ENCODE assay signal across 15 mouse cellular contexts in the genomic region with DNA sequence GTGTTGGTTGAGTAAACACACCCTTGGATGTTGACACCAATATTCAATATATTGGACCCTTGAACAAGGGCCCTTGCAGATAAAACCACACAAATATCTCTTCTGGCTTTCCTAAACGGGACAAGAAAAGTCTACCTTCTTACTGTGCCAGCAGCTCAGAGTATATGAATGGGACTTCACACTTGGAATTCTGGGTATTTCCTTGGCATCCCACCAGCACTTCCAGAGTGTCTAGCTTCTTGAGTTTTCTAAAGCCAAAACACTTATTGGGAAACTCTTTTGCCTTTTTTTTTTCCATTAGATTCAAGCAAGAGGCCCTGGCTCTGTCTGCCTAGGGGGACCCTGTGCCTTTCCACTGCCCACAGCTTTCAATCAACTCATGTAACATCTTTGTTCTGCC.
A peak's percentile ranks its signal among the peaks of the same experiment; 100 is the strongest.
DNase-seq lines count a peak whose midpoint lies in the region; ATAC-seq and TF ChIP-seq lines count a peak whose summit lies in the region.
"Had no signal": no experiment of that assay in that cellular context is flagged by ENCODE, and none has a peak within 500 bp of the region (broad histone marks: within the 10 kb centered on the region; RNA-seq: fewer than 3 reads in every experiment).

No protein-coding gene starts in this region.

- H3K4me1 ChIP-seq in heart, embryonic 12.5 days (replicated peaks) = peaks cover 26% of the 10 kb centered on the region
- H3K4me1 ChIP-seq in lung, postnatal 0 days (ENCODE audit: insufficient read depth, low read depth, low read length) = peaks cover 6% of the 10 kb centered on the region; the same call in 1 of the 2 replicates
- no peaks in the 10 kb centered on the region for H3K4me1 ChIP-seq in liver, embryonic 11.5 days (replicated peaks; ENCODE audit: control insufficient read depth, insufficient read depth, low read length)
- H3K4me1 ChIP-seq: liver, embryonic 15.5 days; stomach, embryonic 15.5 days had no signal

- TF ChIP-seq CTCF in lung, postnatal 0 days (IDR thresholded peaks at IDR 0.05) = no peak

- no peaks in the 10 kb centered on the region for H3K36me3 ChIP-seq in heart, embryonic 12.5 days
- no peaks in the 10 kb centered on the region for H3K36me3 ChIP-seq in lung, postnatal 0 days (ENCODE audit: insufficient read depth, low read length)
- H3K36me3 ChIP-seq in liver, embryonic 11.5 days (ENCODE audit: control insufficient read depth, insufficient read depth, low read length) = no peaks in the 10 kb centered on the region
- H3K36me3 ChIP-seq: liver, embryonic 15.5 days; midbrain, embryonic 10.5 days; stomach, embryonic 15.5 days had no signal

- peak; percentile 45 for DNase-seq in adrenal gland, postnatal 14 days
- no peak for DNase-seq in adrenal gland, adult 18-20 months (ENCODE audit: low spot score in 2 of 2)
- peak; percentile 22 for DNase-seq in heart, postnatal 4 days
- peak; percentile 71 for DNase-seq in adipocyte (ENCODE audit: low spot score)
- DNase-seq in lung, postnatal 0 days (ENCODE audit: low spot score) = peak; percentile 89
- no peak for DNase-seq in liver, embryonic 11.5 days (ENCODE audit: low spot score)
- DNase-seq: left cerebral cortex, postnatal 4 days had no signal

- TF ChIP-seq EP300 in lung, postnatal 0 days (IDR thresholded peaks at IDR 0.05) = no peak; the same call in none of the 2 replicates

- 0 out of 2 replicates have a peak, but pooled peaks cover 5% of the 10 kb centered on the region for H3K9me3 ChIP-seq in heart, embryonic 12.5 days (replicated peaks)
- H3K9me3 ChIP-seq in lung, postnatal 0 days (ENCODE audit: low read length) = no peaks in the 10 kb centered on the region
- H3K9me3 ChIP-seq in liver, embryonic 11.5 days (ENCODE audit: control insufficient read depth, low read length) = no peaks in the 10 kb centered on the region
- H3K9me3 ChIP-seq: liver, embryonic 15.5 days; midbrain, embryonic 10.5 days; stomach, embryonic 15.5 days had no signal

- no peak overlapping the region for H3K4me2 ChIP-seq in heart, embryonic 12.5 days
- no peak overlapping the region for H3K4me2 ChIP-seq in lung, postnatal 0 days (replicated peaks; ENCODE audit: low read depth, low read length)
- no peak overlapping the region for H3K4me2 ChIP-seq in liver, embryonic 11.5 days
- H3K4me2 ChIP-seq: liver, embryonic 15.5 days; stomach, embryonic 15.5 days had no signal

- no peak overlapping the region for H3K4me3 ChIP-seq in heart, embryonic 12.5 days
- no peak overlapping the region for H3K4me3 ChIP-seq in lung, postnatal 0 days (ENCODE audit: low read depth, low read length)
- H3K4me3 ChIP-seq in liver, embryonic 11.5 days (ENCODE audit: low read depth, low read length) = no peak overlapping the region
- H3K4me3 ChIP-seq: heart, adult 2 months; liver, embryonic 15.5 days; midbrain, embryonic 10.5 days; stomach, embryonic 15.5 days had no signal

- no peak for ATAC-seq in heart, embryonic 12.5 days (ENCODE audit: insufficient number of reproducible peaks, low FRiP score)
- ATAC-seq in lung, postnatal 0 days = peak; percentile 74
- ATAC-seq in inflammation-experienced regulatory T-cells, adult 6 months = no peak
- no peak for ATAC-seq in liver, embryonic 11.5 days (replicated peaks; ENCODE audit: low FRiP score)
- ATAC-seq: intestine, postnatal 0 days; Patski had no signal

- no peak overlapping the region for H3K27ac ChIP-seq in heart, embryonic 12.5 days (ENCODE audit: poor library complexity, severe bottlenecking)
- H3K27ac ChIP-seq in lung, postnatal 0 days (ENCODE audit: low read length) = no peak overlapping the region; the same call in 1 of the 2 replicates
- no peak overlapping the region for H3K27ac ChIP-seq in liver, embryonic 11.5 days (ENCODE audit: low read depth, low read length)
- H3K27ac ChIP-seq: heart, adult 2 months; liver, embryonic 15.5 days; midbrain, embryonic 10.5 days; stomach, embryonic 15.5 days had no signal

- no peaks in the 10 kb centered on the region for H3K27me3 ChIP-seq in heart, embryonic 12.5 days (replicated peaks)
- no peaks in the 10 kb centered on the region for H3K27me3 ChIP-seq in lung, postnatal 0 days (replicated peaks; ENCODE audit: insufficient read depth, low read length)
- H3K27me3 ChIP-seq in liver, embryonic 11.5 days (replicated peaks; ENCODE audit: control insufficient read depth, insufficient read depth, low read length) = no peaks in the 10 kb centered on the region
- H3K27me3 ChIP-seq: liver, embryonic 15.5 days; Patski; stomach, embryonic 15.5 days had no signal

- WGBS in heart, embryonic 12.5 days = 58% methylated on average over 1 of the region's 1 CpGs
- WGBS in lung, postnatal 0 days = 15% methylated on average over 1 of the region's 1 CpGs
- 81% methylated on average over 1 of the region's 1 CpGs for WGBS in liver, embryonic 11.5 days

- no peak overlapping the region for H3K9ac ChIP-seq in heart, embryonic 12.5 days
- no peak overlapping the region for H3K9ac ChIP-seq in lung, postnatal 0 days (replicated peaks; ENCODE audit: low read depth)
- no peak overlapping the region for H3K9ac ChIP-seq in liver, embryonic 11.5 days (ENCODE audit: low read depth, low read length)
- H3K9ac ChIP-seq: liver, embryonic 15.5 days; stomach, embryonic 15.5 days had no signal

Comparison
In these comparisons a context has a peak if more than half of its experiments do, and no peak if none do; other contexts are left out.
1. DNase-seq: peak in adrenal gland, postnatal 14 days (single experiment), heart, postnatal 4 days (single experiment), adipocyte (single experiment) and lung, postnatal 0 days (single experiment); none in adrenal gland, adult 18-20 months (0 of 2) and liver, embryonic 11.5 days (single experiment).